Mouse (Mus musculus) bone marrow, adult 2 months (tissue): ENCODE data around the gene Itk.
"Not testable (repeated sequence)": the region's sequence is repeated elsewhere in the genome, so short reads cannot be mapped to it uniquely, and the experiment has no call there.

ENCODE experiments used
- CTCF ChIP-seq: fragments of 200-500 bp; IDR thresholded peaks from 2 replicates; pipeline ENCODE4 v1.5.1; 2011; ENCODE audit warnings: low read length, control low read depth; ENCODE audit not compliant: control insufficient read depth, insufficient read depth
- POLR2A ChIP-seq: fragments of 200-500 bp; IDR thresholded peaks from 2 replicates; pipeline ENCODE4 v1.6.1; 2011; ENCODE audit warnings: low read depth, mild to moderate bottlenecking, control low read depth, low read length, borderline replicate concordance; ENCODE audit not compliant: control insufficient read depth

- not testable (repeated sequence) for TF ChIP-seq CTCF, POLR2A
Observed at GRCm38 (mm10) chr11:46428131-46428530, 38.8 kb upstream of the Itk start.
